Mouse (Mus musculus) heart, adult 8-10 months (tissue): ENCODE results near the gene Myo3b. TPM values are rescaled to one million over a fixed set of nuclear protein-coding genes. Genes with fewer than 3 reads are reported as not detected.

Experiments used
- DNase-seq: peaks from one replicate; pipeline ENCODE4 v3.0.0; 2022; ENCODE audit warnings: low spot score
- total RNA-seq, 4 experiments: library from RNA; stranded (reverse); gene quantifications; 2 replicates each; pipeline ENCODE4 v1.2.4; 2022

Gene Myo3b
- total RNA-seq, 4 experiments from 2014 or later: 0.05 to 0.16 (median 0.12) TPM

- no peak for DNase-seq
These were observed 239.7 kb downstream of the Myo3b start for GRCm38 (mm10) chr2:70278425-70279277.

GRCm38 (mm10) chr2:70284109-70284508, 245.2 kb downstream of the Myo3b start:
- DNase-seq: no peak

GRCm38 (mm10) chr2:70291063-70291462, 252.1 kb downstream of the Myo3b start:
- DNase-seq: no peak

GRCm38 (mm10) chr2:70292776-70293175, 253.8 kb downstream of the Myo3b start:
- no peak for DNase-seq

- no peak for DNase-seq
These were observed 264.0 kb downstream of the Myo3b start for GRCm38 (mm10) chr2:70302905-70303304.

GRCm38 (mm10) chr2:70315125-70315524, 276.2 kb downstream of the Myo3b start:
- DNase-seq: no peak

- DNase-seq: no peak
These were observed 276.8 kb downstream of the Myo3b start for GRCm38 (mm10) chr2:70315734-70316133.

GRCm38 (mm10) chr2:70317850-70318249, 278.9 kb downstream of the Myo3b start:
- no peak for DNase-seq

GRCm38 (mm10) chr2:70318861-70319555, 280.1 kb downstream of the Myo3b start:
- DNase-seq: no peak

- DNase-seq: no peak
These were observed 283.8 kb downstream of the Myo3b start for GRCm38 (mm10) chr2:70322767-70323166.

GRCm38 (mm10) chr2:70327602-70328001, 288.7 kb downstream of the Myo3b start:
- DNase-seq: no peak

GRCm38 (mm10) chr2:70332905-70333304, 294.0 kb downstream of the Myo3b start:
- DNase-seq: no peak

GRCm38 (mm10) chr2:70333553-70333952, 294.6 kb downstream of the Myo3b start:
- DNase-seq: no peak

- no peak for DNase-seq
These were observed 297.6 kb downstream of the Myo3b start for GRCm38 (mm10) chr2:70336551-70336950.

- DNase-seq: peak; percentile 16
These were observed 298.3 kb downstream of the Myo3b start for GRCm38 (mm10) chr2:70337208-70337611.

GRCm38 (mm10) chr2:70337869-70338268, 298.9 kb downstream of the Myo3b start:
- DNase-seq: no peak

- no peak for DNase-seq
These were observed 300.1 kb downstream of the Myo3b start for GRCm38 (mm10) chr2:70339061-70339460.

GRCm38 (mm10) chr2:70339501-70339900, 300.6 kb downstream of the Myo3b start:
- no peak for DNase-seq

- no peak for DNase-seq
These were observed 301.3 kb downstream of the Myo3b start for GRCm38 (mm10) chr2:70340224-70340623.

- no peak for DNase-seq
These were observed 306.2 kb downstream of the Myo3b start for GRCm38 (mm10) chr2:70345126-70345525.

- no peak for DNase-seq
These were observed 308.6 kb downstream of the Myo3b start for GRCm38 (mm10) chr2:70347511-70347910.

- DNase-seq: no peak
These were observed 310.0 kb downstream of the Myo3b start for GRCm38 (mm10) chr2:70348793-70349553.
